ENCODE assay signal across 21 mouse cellular contexts in genomic region chr9:31529021-31529420, GRCm38 (mm10).
DNase-seq lines count a peak whose midpoint lies in the region; ATAC-seq and TF ChIP-seq lines count a peak whose summit lies in the region.
"Had no signal": no experiment of that assay in that cellular context is flagged by ENCODE, and none has a peak within 500 bp of the region (broad histone marks: within the 10 kb centered on the region; RNA-seq: fewer than 3 reads in every experiment).

No protein-coding gene starts in this region.

- H3K27ac ChIP-seq in intestine, embryonic 15.5 days: no peak overlapping the region
- H3K27ac ChIP-seq in intestine, postnatal 0 days (ENCODE audit: low read depth, low read length): no peak overlapping the region
- H3K27ac ChIP-seq in intestine, embryonic 16.5 days (ENCODE audit: low read length): no peak overlapping the region
- no peak overlapping the region for H3K27ac ChIP-seq in stomach, postnatal 0 days (replicated peaks)
- no peak overlapping the region for H3K27ac ChIP-seq in forebrain, embryonic 13.5 days

- no peaks in the 10 kb centered on the region for H3K9me3 ChIP-seq in intestine, embryonic 15.5 days
- H3K9me3 ChIP-seq in intestine, postnatal 0 days (ENCODE audit: control insufficient read depth): no peaks in the 10 kb centered on the region
- H3K9me3 ChIP-seq in intestine, embryonic 16.5 days (ENCODE audit: control insufficient read depth, low read length): no peaks in the 10 kb centered on the region
- H3K9me3 ChIP-seq in stomach, postnatal 0 days (ENCODE audit: control insufficient read depth, low read length): no peaks in the 10 kb centered on the region
- H3K9me3 ChIP-seq in forebrain, embryonic 13.5 days (replicated peaks): no peaks in the 10 kb centered on the region
- H3K9me3 ChIP-seq: G1E had no signal

- no peak overlapping the region for H3K4me3 ChIP-seq in intestine, embryonic 15.5 days (replicated peaks)
- H3K4me3 ChIP-seq in intestine, postnatal 0 days (ENCODE audit: low read depth, low read length): no peak overlapping the region
- no peak overlapping the region for H3K4me3 ChIP-seq in intestine, embryonic 16.5 days (ENCODE audit: low read length)
- no peak overlapping the region for H3K4me3 ChIP-seq in stomach, postnatal 0 days (ENCODE audit: low read depth, low read length)
- H3K4me3 ChIP-seq in forebrain, embryonic 13.5 days: no peak overlapping the region

- no peaks in the 10 kb centered on the region for H3K4me1 ChIP-seq in intestine, embryonic 15.5 days (replicated peaks)
- no peaks in the 10 kb centered on the region for H3K4me1 ChIP-seq in intestine, postnatal 0 days (replicated peaks; ENCODE audit: control insufficient read depth, insufficient read depth, low read length)
- H3K4me1 ChIP-seq in intestine, embryonic 16.5 days (ENCODE audit: control insufficient read depth, insufficient read depth, low read length): no peaks in the 10 kb centered on the region
- H3K4me1 ChIP-seq in stomach, postnatal 0 days (replicated peaks; ENCODE audit: control insufficient read depth, insufficient read depth): no peaks in the 10 kb centered on the region
- H3K4me1 ChIP-seq in forebrain, embryonic 13.5 days: no peaks in the 10 kb centered on the region

- peak; percentile 61; the same call in 1 of the 2 replicates for ATAC-seq in intestine, embryonic 15.5 days
- no peak for ATAC-seq in intestine, postnatal 0 days
- peak; percentile 50; the same call in 1 of the 2 replicates for ATAC-seq in intestine, embryonic 16.5 days
- peak; percentile 35; the same call in 1 of the 2 replicates for ATAC-seq in stomach, postnatal 0 days (ENCODE audit: low FRiP score, low TSS enrichment)
- no peak for ATAC-seq in forebrain, embryonic 13.5 days
- ATAC-seq: activated CD4-positive, CD25-positive, alpha-beta regulatory T cell, adult 4 months; CD4-positive, CD25-positive, alpha-beta regulatory T cell, adult 4 months; Patski had no signal

- no peak for TF ChIP-seq EP300 in stomach, postnatal 0 days (optimal IDR thresholded peaks at IDR 0.05)

- H3K36me3 ChIP-seq in intestine, embryonic 15.5 days: no peaks in the 10 kb centered on the region
- no peaks in the 10 kb centered on the region for H3K36me3 ChIP-seq in intestine, postnatal 0 days (ENCODE audit: control insufficient read depth, insufficient read depth)
- H3K36me3 ChIP-seq in intestine, embryonic 16.5 days (ENCODE audit: control insufficient read depth, insufficient read depth, low read length): no peaks in the 10 kb centered on the region
- H3K36me3 ChIP-seq in stomach, postnatal 0 days (ENCODE audit: control insufficient read depth, insufficient read depth, low read length): no peaks in the 10 kb centered on the region
- H3K36me3 ChIP-seq in forebrain, embryonic 13.5 days (ENCODE audit: poor library complexity, severe bottlenecking): no peaks in the 10 kb centered on the region
- H3K36me3 ChIP-seq: G1E had no signal

- TF ChIP-seq CTCF in intestine, postnatal 0 days (IDR thresholded peaks at IDR 0.05; ENCODE audit: low read depth): no peak
- TF ChIP-seq CTCF in stomach, postnatal 0 days (IDR thresholded peaks at IDR 0.05; ENCODE audit: low read depth): no peak

- no peaks in the 10 kb centered on the region for H3K27me3 ChIP-seq in intestine, embryonic 15.5 days (replicated peaks)
- no peaks in the 10 kb centered on the region for H3K27me3 ChIP-seq in intestine, postnatal 0 days (replicated peaks; ENCODE audit: control insufficient read depth, insufficient read depth, low read length)
- no peaks in the 10 kb centered on the region for H3K27me3 ChIP-seq in intestine, embryonic 16.5 days (replicated peaks; ENCODE audit: control insufficient read depth, insufficient read depth, low read length)
- H3K27me3 ChIP-seq in stomach, postnatal 0 days (ENCODE audit: control insufficient read depth, insufficient read depth, low read length): no peaks in the 10 kb centered on the region
- H3K27me3 ChIP-seq in forebrain, embryonic 13.5 days: no peaks in the 10 kb centered on the region
- H3K27me3 ChIP-seq: CH12.LX had no signal

- no peak overlapping the region for H3K4me2 ChIP-seq in intestine, embryonic 15.5 days (replicated peaks)
- H3K4me2 ChIP-seq in intestine, postnatal 0 days (replicated peaks; ENCODE audit: low read depth): no peak overlapping the region
- H3K4me2 ChIP-seq in intestine, embryonic 16.5 days (ENCODE audit: low read depth, low read length): no peak overlapping the region
- no peak overlapping the region for H3K4me2 ChIP-seq in stomach, postnatal 0 days (replicated peaks; ENCODE audit: low read depth)
- H3K4me2 ChIP-seq in forebrain, embryonic 13.5 days: no peak overlapping the region

- no peak overlapping the region for H3K9ac ChIP-seq in intestine, embryonic 15.5 days
- H3K9ac ChIP-seq in intestine, postnatal 0 days (ENCODE audit: low read depth, low read length): no peak overlapping the region
- no peak overlapping the region for H3K9ac ChIP-seq in intestine, embryonic 16.5 days (ENCODE audit: low read depth, low read length)
- H3K9ac ChIP-seq in stomach, postnatal 0 days (ENCODE audit: low read length): no peak overlapping the region
- H3K9ac ChIP-seq in forebrain, embryonic 13.5 days: no peak overlapping the region

- WGBS in intestine, embryonic 15.5 days: 64% methylated on average over 6 of the region's 6 CpGs
- WGBS in intestine, postnatal 0 days: 43% methylated on average over 6 of the region's 6 CpGs
- WGBS in intestine, embryonic 16.5 days: 61% methylated on average over 6 of the region's 6 CpGs
- 55% methylated on average over 6 of the region's 6 CpGs for WGBS in stomach, postnatal 0 days
- 64% methylated on average over 6 of the region's 6 CpGs for WGBS in forebrain, embryonic 13.5 days

- DNase-seq in stomach, postnatal 0 days (ENCODE audit: low spot score): no peak
- DNase-seq in urinary bladder, postnatal 14 days (ENCODE audit: low spot score): no peak
- DNase-seq: adrenal gland, adult 2 months; adrenal gland, adult 8-10 months; adrenal gland, postnatal 10 days; adrenal gland, postnatal 14 days; adrenal gland, postnatal 25 days; adrenal gland, postnatal 36 days; B cell, adult 2 months; cerebellum, adult 11 months; cerebellum, adult 11-12 months; cerebellum, adult 18-20 months had no signal

Comparison
In these comparisons a context has a peak if more than half of its experiments do, and no peak if none do; other contexts are left out.
1. ATAC-seq: peak in intestine, embryonic 15.5 days (single experiment), intestine, embryonic 16.5 days (single experiment) and stomach, postnatal 0 days (single experiment); none in intestine, postnatal 0 days (single experiment) and forebrain, embryonic 13.5 days (single experiment).